Mouse (Mus musculus) hindbrain, embryonic 13.5 days (tissue): Measurements from ENCODE around the gene Glrp1. TPM values are rescaled to one million over a fixed set of nuclear protein-coding genes. Genes with fewer than 3 reads are reported as not detected.
A peak's percentile ranks its signal among the peaks of the same experiment; 100 is the strongest.

ENCODE experiments used
- ATAC-seq: fragments of 200-750 bp; cut with Nextera tagmentation; 2 replicates; pipeline ENCODE4 v1.8.0; 2017; ENCODE audit warnings: moderate TSS enrichment; ENCODE audit not compliant: low FRiP score
- H3K27ac ChIP-seq: fragments of 300-500 bp; sonication (generic); 2 replicates; pipeline ENCODE4 v1.5.1; 2015; ENCODE audit warnings: inconsistent platforms, mild to moderate bottlenecking, moderate library complexity
- H3K27me3 ChIP-seq: fragments of 300-500 bp; sonication (generic); 2 replicates; pipeline ENCODE4 v1.6.1; 2015; ENCODE audit warnings: mild to moderate bottlenecking, inconsistent platforms
- H3K36me3 ChIP-seq: fragments of 300-500 bp; sonication (generic); 2 replicates; pipeline ENCODE4 v1.6.1; 2015; ENCODE audit warnings: mild to moderate bottlenecking, inconsistent platforms
- H3K4me1 ChIP-seq: fragments of 300-500 bp; sonication (generic); replicated peaks from 2 replicates; pipeline ENCODE4 v1.6.1; 2015; ENCODE audit warnings: inconsistent platforms
- H3K4me2 ChIP-seq: fragments of 300-500 bp; sonication (generic); 2 replicates; pipeline ENCODE4 v1.6.1; 2015; ENCODE audit warnings: inconsistent platforms, mild to moderate bottlenecking, moderate library complexity
- H3K4me3 ChIP-seq: fragments of 300-500 bp; sonication (generic); 2 replicates; pipeline ENCODE4 v1.5.1; 2015; ENCODE audit warnings: mild to moderate bottlenecking, inconsistent platforms
- H3K9ac ChIP-seq: fragments of 300-500 bp; sonication (generic); 2 replicates; pipeline ENCODE4 v1.6.1; 2015; ENCODE audit warnings: mild to moderate bottlenecking, inconsistent platforms
- H3K9me3 ChIP-seq: fragments of 300-500 bp; sonication (generic); 2 replicates; pipeline ENCODE4 v1.6.1; 2016; ENCODE audit warnings: inconsistent platforms
- WGBS: fragments of 180-500 bp; shearing (Covaris S2); methylation state at CpG from one replicate; pipeline ENCODE4 v1.1.7; 2015; 5-methylcytosine and 5-hydroxymethylcytosine counted together
- polyA plus RNA-seq: library from polyadenylated mRNA; unstranded; fragments of >200 nt; fragmentation: Nextera tagmentation; extraction: Ambion mirVana; gene quantifications from 2 replicates; pipeline ENCODE4 v1.2.1, GENCODE M21; 2015

Glrp1 gene
- polyA plus RNA-seq, 1 experiment from 2014 or later: not detected

DNA sequence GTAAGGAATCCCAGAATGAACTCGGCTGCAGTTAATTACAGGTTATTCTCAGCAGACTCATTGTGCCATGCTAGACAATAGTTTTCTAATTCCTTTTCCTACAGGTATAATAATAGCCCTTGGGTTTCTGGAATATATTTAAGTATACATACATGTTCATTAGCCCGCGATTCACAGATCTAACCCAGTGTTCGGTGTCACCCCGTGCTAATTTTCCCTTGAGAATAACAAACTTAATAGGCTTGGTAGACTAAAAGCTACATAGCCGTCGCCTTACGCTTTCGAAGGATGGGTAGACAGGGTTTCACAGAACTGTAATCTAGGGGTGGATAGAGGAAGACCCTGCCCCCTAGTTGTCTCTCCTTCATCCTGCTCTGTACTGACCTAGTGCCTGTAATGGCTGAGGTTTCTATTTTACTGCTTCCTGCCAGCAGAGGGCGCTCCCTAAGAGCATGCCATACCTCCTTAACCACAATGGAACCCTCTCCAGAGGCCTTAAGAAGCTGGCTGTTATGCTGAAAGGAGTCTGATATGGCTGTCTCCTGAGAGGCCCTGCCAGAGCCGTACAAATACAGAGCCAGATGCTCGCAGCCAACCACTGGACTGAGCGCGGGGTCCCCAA, 53.3 kb downstream of the Glrp1 start:
- Histone ChIP-seq H3K9me3 (no peaks in the 10 kb centered on the region), H3K27ac (no peak overlapping the region), H3K4me1 (peaks cover 14% of the 10 kb centered on the region; the same call in 1 of the 2 replicates), H3K27me3 (no peaks in the 10 kb centered on the region), H3K4me2 (no peak overlapping the region), H3K36me3 (no peaks in the 10 kb centered on the region), H3K9ac (no peak overlapping the region), H3K4me3 (no peak overlapping the region)
- peak; percentile 84 for ATAC-seq
- 50% methylated on average over 14 of the region's 14 CpGs for WGBS

DNA sequence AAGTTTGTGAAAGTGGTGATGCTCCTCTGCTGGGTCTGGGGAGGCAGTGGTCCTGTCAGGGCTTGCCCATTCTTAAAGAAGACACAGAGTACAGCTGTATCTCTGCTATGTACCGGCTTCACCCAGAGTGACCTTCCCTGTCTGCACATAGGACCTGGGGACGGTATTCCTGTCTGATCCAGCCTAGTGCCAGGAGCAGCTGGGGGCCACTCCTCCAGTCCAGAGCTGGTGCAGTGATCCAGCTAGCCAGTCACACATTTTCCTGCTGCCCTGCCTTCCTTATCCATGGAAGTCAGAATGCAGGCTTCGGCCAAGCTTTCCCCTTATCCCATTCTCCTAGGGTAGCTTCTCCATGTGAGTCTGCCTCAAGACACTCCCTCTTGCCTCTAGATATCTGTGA, 54.1 kb downstream of the Glrp1 start:
- Histone ChIP-seq H3K36me3 (no peaks in the 10 kb centered on the region), H3K27ac (no peak overlapping the region), H3K4me2 (no peak overlapping the region), H3K4me3 (no peak overlapping the region), H3K9ac (no peak overlapping the region), H3K4me1 (peaks cover 14% of the 10 kb centered on the region; the same call in 1 of the 2 replicates), H3K9me3 (no peaks in the 10 kb centered on the region), H3K27me3 (no peaks in the 10 kb centered on the region)
- 76% methylated on average over 3 of the region's 3 CpGs for WGBS
- no peak for ATAC-seq

DNA sequence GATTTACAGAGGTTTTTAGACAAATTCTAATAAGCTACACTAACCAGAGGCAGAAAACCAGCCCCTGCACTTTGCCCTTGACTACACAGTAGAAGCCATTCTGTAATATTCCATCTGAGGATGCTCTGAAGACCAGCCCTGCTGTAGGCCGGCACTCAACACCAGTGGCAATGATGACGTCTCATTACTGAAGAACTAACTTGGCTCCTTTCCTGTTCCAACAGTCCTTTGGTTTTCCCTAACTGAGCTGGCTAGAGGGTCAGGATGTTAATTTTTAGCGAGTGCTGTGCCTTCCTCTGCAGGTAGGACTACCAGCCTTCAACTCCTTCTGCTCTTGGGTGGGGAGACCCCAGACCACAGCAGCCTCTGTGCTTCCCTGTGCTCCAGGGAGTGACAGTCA, 55.2 kb downstream of the Glrp1 start:
- H3K4me3 ChIP-seq: no peak overlapping the region
- H3K4me1 ChIP-seq: peaks cover 14% of the 10 kb centered on the region; the same call in 1 of the 2 replicates
- ATAC-seq: no peak
- no peaks in the 10 kb centered on the region for H3K36me3 ChIP-seq
- H3K9me3 ChIP-seq: no peaks in the 10 kb centered on the region
- WGBS: 48% methylated on average over 3 of the region's 3 CpGs
- no peak overlapping the region for H3K9ac ChIP-seq
- no peak overlapping the region for H3K4me2 ChIP-seq
- no peak overlapping the region for H3K27ac ChIP-seq
- H3K27me3 ChIP-seq: no peaks in the 10 kb centered on the region

GRCm38 (mm10) chr1:88452198-88452597, 57.7 kb downstream of the Glrp1 start:
- H3K9me3 ChIP-seq: no peaks in the 10 kb centered on the region
- no peak overlapping the region for H3K4me3 ChIP-seq
- no peaks in the 10 kb centered on the region for H3K36me3 ChIP-seq
- no peak overlapping the region for H3K9ac ChIP-seq
- no peak for ATAC-seq
- 92% methylated on average over 6 of the region's 6 CpGs for WGBS
- H3K27me3 ChIP-seq: no peaks in the 10 kb centered on the region
- H3K27ac ChIP-seq: no peak overlapping the region
- peaks cover 18% of the 10 kb centered on the region for H3K4me1 ChIP-seq
- no peak overlapping the region for H3K4me2 ChIP-seq

DNA sequence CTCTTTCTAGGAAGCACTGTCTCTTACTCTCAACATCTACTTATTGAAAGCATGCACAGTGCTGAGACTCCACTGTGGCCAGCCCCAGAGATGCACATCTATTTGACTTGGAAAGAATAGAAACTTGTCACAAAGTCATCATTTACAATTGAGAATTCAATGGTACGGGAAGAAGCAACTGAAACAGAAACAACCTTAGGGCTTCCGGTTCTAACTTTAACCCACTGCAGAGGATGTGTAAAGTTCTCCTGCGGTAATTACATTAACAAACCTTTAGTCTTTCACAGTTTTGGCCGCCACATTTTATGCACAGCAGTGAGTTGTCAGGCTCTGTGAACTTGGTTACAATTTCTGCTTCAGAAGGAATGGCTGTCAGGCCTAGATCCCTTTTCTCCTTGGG, 59.2 kb downstream of the Glrp1 start:
- H3K36me3 ChIP-seq: no peaks in the 10 kb centered on the region
- no peaks in the 10 kb centered on the region for H3K9me3 ChIP-seq
- no peak overlapping the region for H3K9ac ChIP-seq
- peaks cover 20% of the 10 kb centered on the region for H3K4me1 ChIP-seq
- H3K4me3 ChIP-seq: no peak overlapping the region
- no peak overlapping the region for H3K27ac ChIP-seq
- no peaks in the 10 kb centered on the region for H3K27me3 ChIP-seq
- ATAC-seq: no peak
- WGBS: 82% methylated on average over 4 of the region's 4 CpGs
- H3K4me2 ChIP-seq: no peak overlapping the region

Other genes starting within 250 kb of the Glrp1 start
- 82.0 and 82.8 TPM in 2 replicates for gene Hjurp, start 232.4 kb downstream of the Glrp1 start, polyA plus RNA-seq
- 0.04 TPM in 1 of 2 replicates, not detected in the other for gene Trpm8, start 232.4 kb downstream of the Glrp1 start, polyA plus RNA-seq
- 0.39 TPM in 1 of 2 replicates, not detected in the other for gene Spp2, start 103.1 kb downstream of the Glrp1 start, polyA plus RNA-seq
- 41.3 and 42.8 TPM in 2 replicates for gene Arl4c, start 192.2 kb upstream of the Glrp1 start, polyA plus RNA-seq